Mouse (Mus musculus) testis, adult 2 months (tissue): ENCODE data around the gene Cdca5. TPM values are rescaled to one million over a fixed set of nuclear protein-coding genes. Genes with fewer than 3 reads are reported as not detected.

Source experiments
- H3K27ac ChIP-seq: fragments of 200-500 bp; 2 replicates; pipeline ENCODE4 v1.5.1; 2012; ENCODE audit warnings: low read depth, low read length; ENCODE audit not compliant: control insufficient read depth, insufficient read depth
- H3K27me3 ChIP-seq: fragments of 200-500 bp; 2 replicates; pipeline ENCODE4 v1.6.1; 2012; ENCODE audit warnings: mild to moderate bottlenecking, low read length, moderate library complexity; ENCODE audit not compliant: control insufficient read depth, insufficient read depth
- H3K36me3 ChIP-seq: fragments of 200-500 bp; 2 replicates; pipeline ENCODE4 v1.6.1; 2012; ENCODE audit warnings: mild to moderate bottlenecking, low read length; ENCODE audit not compliant: control insufficient read depth, insufficient read depth
- H3K4me1 ChIP-seq: fragments of 200-500 bp; 2 replicates; pipeline ENCODE4 v1.6.1; 2012; ENCODE audit warnings: low read length; ENCODE audit not compliant: control insufficient read depth, insufficient read depth
- H3K4me3 ChIP-seq: fragments of 200-500 bp; 2 replicates; pipeline ENCODE4 v1.5.1; 2012; ENCODE audit warnings: low read depth, mild to moderate bottlenecking, low read length, moderate library complexity, mixed read lengths; ENCODE audit not compliant: control insufficient read depth
- CTCF ChIP-seq: fragments of 200-500 bp; IDR thresholded peaks from 2 replicates; pipeline ENCODE4 v1.5.1; 2012; ENCODE audit warnings: low read depth, mild to moderate bottlenecking, inconsistent platforms, low read length, moderate library complexity; ENCODE audit not compliant: control insufficient read depth, insufficient read depth, insufficient replicate concordance
- POLR2A ChIP-seq: fragments of 200-500 bp; IDR thresholded peaks from 2 replicates; pipeline ENCODE4 v1.6.1; 2012; ENCODE audit warnings: low read depth, mild to moderate bottlenecking, inconsistent platforms, low read length, moderate library complexity; ENCODE audit not compliant: control insufficient read depth
- polyA plus RNA-seq: library from polyadenylated mRNA; depleted of rRNA; stranded (reverse); fragments of >200 nt; gene quantifications from 2 replicates; pipeline ENCODE4 v1.2.3, GENCODE M21; 2012

Cdca5 gene
- polyA plus RNA-seq, 1 experiment, result 20.9 TPM

GRCm38 (mm10) chr19:6088841-6089240, 4.1 kb downstream of the Cdca5 start:
- H3K4me1 ChIP-seq, result peaks cover 6% of the 10 kb centered on the region
- H3K27ac ChIP-seq, result no peak overlapping the region
- no peaks in the 10 kb centered on the region for H3K27me3 ChIP-seq
- H3K36me3 ChIP-seq, result peaks cover 3% of the 10 kb centered on the region
- no peak for TF ChIP-seq CTCF
- no peak for TF ChIP-seq POLR2A
- no peak overlapping the region for H3K4me3 ChIP-seq

- H3K4me1 ChIP-seq, result no peaks in the 10 kb centered on the region
- no peaks in the 10 kb centered on the region for H3K27me3 ChIP-seq
- peak within 1 kb of the TSS; percentile 3; the same call in 1 of the 2 replicates for H3K27ac ChIP-seq
- H3K4me3 ChIP-seq, result peak within 1 kb of the TSS; percentile 79
- H3K36me3 ChIP-seq, result peaks cover 6% of the 10 kb centered on the region
- TF ChIP-seq CTCF, result no peak
These were observed 9.3 kb downstream of the Cdca5 start, which contains the start of gene AC131692.1 for GRCm38 (mm10) chr19:6094119-6094518. Gene AC131692.1 (plus strand): TSS chr19:6094419.

GRCm38 (mm10) chr19:6097847-6098246, 13.1 kb downstream of the Cdca5 start:
- peaks cover 3% of the 10 kb centered on the region; the same call in 1 of the 2 replicates for H3K36me3 ChIP-seq
- H3K4me3 ChIP-seq, result no peak overlapping the region
- no peak overlapping the region for H3K27ac ChIP-seq
- no peaks in the 10 kb centered on the region for H3K4me1 ChIP-seq
- no peaks in the 10 kb centered on the region for H3K27me3 ChIP-seq
- TF ChIP-seq CTCF, result no peak

- Histone ChIP-seq H3K4me1 (peaks cover under 1% of the 10 kb centered on the region), H3K4me3 (no peak overlapping the region), H3K36me3 (peaks cover 3% of the 10 kb centered on the region; the same call in 1 of the 2 replicates), H3K27ac (no peak overlapping the region), H3K27me3 (no peaks in the 10 kb centered on the region)
- TF ChIP-seq POLR2A (no peak), CTCF (no peak)
These were observed 16.4 kb downstream of the Cdca5 start for GRCm38 (mm10) chr19:6101186-6101585.

- Histone ChIP-seq H3K36me3 (peaks cover 3% of the 10 kb centered on the region; the same call in 1 of the 2 replicates), H3K4me3 (no peak overlapping the region), H3K27ac (no peak overlapping the region), H3K4me1 (peaks cover 3% of the 10 kb centered on the region), H3K27me3 (no peaks in the 10 kb centered on the region)
- no peak for TF ChIP-seq CTCF
These were observed 17.5 kb downstream of the Cdca5 start for GRCm38 (mm10) chr19:6102169-6102853.

GRCm38 (mm10) chr19:6104476-6104875, 19.7 kb downstream of the Cdca5 start:
- TF ChIP-seq POLR2A (no peak), CTCF (no peak)
- Histone ChIP-seq H3K27me3 (no peaks in the 10 kb centered on the region), H3K4me1 (peaks cover 3% of the 10 kb centered on the region), H3K4me3 (no peak overlapping the region), H3K27ac (no peak overlapping the region), H3K36me3 (no peaks in the 10 kb centered on the region)

- no peaks in the 10 kb centered on the region for H3K27me3 ChIP-seq
- TF ChIP-seq CTCF, result no peak
- no peak for TF ChIP-seq POLR2A
- peaks cover 3% of the 10 kb centered on the region for H3K4me1 ChIP-seq
- H3K36me3 ChIP-seq, result no peaks in the 10 kb centered on the region
- H3K27ac ChIP-seq, result no peak within 1 kb of the TSS
- no peak within 1 kb of the TSS for H3K4me3 ChIP-seq
These were observed 20.8 kb downstream of the Cdca5 start, which contains the start of gene Naaladl1 for GRCm38 (mm10) chr19:6105586-6105985. Gene Naaladl1 (plus strand): TSS chr19:6105782.

GRCm38 (mm10) chr19:6113116-6113515, 28.3 kb downstream of the Cdca5 start:
- H3K36me3 ChIP-seq, result no peaks in the 10 kb centered on the region; the same call in 1 of the 2 replicates

More at GRCm38 (mm10) chr19:6113116-6113515, 28.3 kb downstream of the Cdca5 start:
- H3K27me3 ChIP-seq, result no peaks in the 10 kb centered on the region
- H3K4me3 ChIP-seq, result no peak overlapping the region
- TF ChIP-seq POLR2A (no peak), CTCF (no peak)
- no peaks in the 10 kb centered on the region; the same call in none of the 2 replicates for H3K4me1 ChIP-seq
- no peak overlapping the region for H3K27ac ChIP-seq
